In genomic region chr4:80002738-80003635, GRCm38 (mm10) we compare ENCODE assay signal across 9 mouse cellular contexts.
DNase-seq lines count a peak whose midpoint lies in the region; ATAC-seq lines count a peak whose summit lies in the region.
"Had no signal": no experiment of that assay in that cellular context is flagged by ENCODE, and none has a peak within 500 bp of the region (broad histone marks: within the 10 kb centered on the region; RNA-seq: fewer than 3 reads in every experiment).

No protein-coding gene starts in this region.

- DNase-seq in heart, adult 8-10 months (ENCODE audit: low spot score): no peak
- DNase-seq in gastrocnemius, adult 8-10 months (ENCODE audit: low spot score in 2 of 2): no peak
- DNase-seq in cerebellum, adult 9-11 months: no peak
- DNase-seq in thymus, postnatal 25 days: no peak
- DNase-seq: cerebellum, adult 9-10 months had no signal

- H3K27ac ChIP-seq in heart, embryonic 11.5 days (ENCODE audit: low read depth, low read length): no peak overlapping the region
- H3K27ac ChIP-seq in forebrain, embryonic 16.5 days (ENCODE audit: low read length): no peak overlapping the region
- no peak overlapping the region for H3K27ac ChIP-seq in liver, embryonic 15.5 days (replicated peaks)

- H3K36me3 ChIP-seq in heart, embryonic 11.5 days (ENCODE audit: control insufficient read depth, insufficient read depth, low read length): no peaks in the 10 kb centered on the region
- no peaks in the 10 kb centered on the region for H3K36me3 ChIP-seq in forebrain, embryonic 16.5 days (ENCODE audit: control insufficient read depth, insufficient read depth)
- H3K36me3 ChIP-seq in liver, embryonic 15.5 days (replicated peaks): no peaks in the 10 kb centered on the region

- peak; percentile 100 for ATAC-seq in heart, embryonic 11.5 days (replicated peaks; ENCODE audit: insufficient number of reproducible peaks, low FRiP score, low TSS enrichment)
- ATAC-seq in CD4-positive, CD25-positive, alpha-beta regulatory T cell, adult 4 months: peak; percentile 99
- ATAC-seq in forebrain, embryonic 16.5 days: peak; percentile 100
- peak; percentile 100 for ATAC-seq in liver, embryonic 15.5 days (ENCODE audit: insufficient read depth)

- H3K9ac ChIP-seq in heart, embryonic 11.5 days (ENCODE audit: low read depth, low read length): no peak overlapping the region
- H3K9ac ChIP-seq in forebrain, embryonic 16.5 days (replicated peaks; ENCODE audit: low read depth, low read length): no peak overlapping the region
- H3K9ac ChIP-seq in liver, embryonic 15.5 days: no peak overlapping the region

- 85% methylated on average over 14 of the region's 14 CpGs for WGBS in heart, embryonic 11.5 days (ENCODE audit: insufficient replicate concordance)
- 82% methylated on average over 14 of the region's 14 CpGs for WGBS in forebrain, embryonic 16.5 days
- 72% methylated on average over 14 of the region's 14 CpGs for WGBS in liver, embryonic 15.5 days (ENCODE audit: insufficient replicate concordance)

- H3K27me3 ChIP-seq in heart, embryonic 11.5 days (ENCODE audit: control insufficient read depth, insufficient read depth, low read length): no peaks in the 10 kb centered on the region
- H3K27me3 ChIP-seq in forebrain, embryonic 16.5 days (replicated peaks; ENCODE audit: control insufficient read depth, insufficient read depth, low read length): no peaks in the 10 kb centered on the region
- no peaks in the 10 kb centered on the region for H3K27me3 ChIP-seq in liver, embryonic 15.5 days

- no peak overlapping the region for H3K4me3 ChIP-seq in heart, embryonic 11.5 days (ENCODE audit: low read depth, low read length)
- no peak overlapping the region for H3K4me3 ChIP-seq in forebrain, embryonic 16.5 days (replicated peaks; ENCODE audit: low read length)
- no peak overlapping the region for H3K4me3 ChIP-seq in liver, embryonic 15.5 days (replicated peaks)

- no peak overlapping the region for H3K4me2 ChIP-seq in heart, embryonic 11.5 days
- H3K4me2 ChIP-seq in forebrain, embryonic 16.5 days (ENCODE audit: low read length): no peak overlapping the region
- H3K4me2 ChIP-seq in liver, embryonic 15.5 days: no peak overlapping the region

- H3K4me1 ChIP-seq in heart, embryonic 11.5 days (ENCODE audit: control insufficient read depth, insufficient read depth, low read length): no peaks in the 10 kb centered on the region
- no peaks in the 10 kb centered on the region for H3K4me1 ChIP-seq in forebrain, embryonic 16.5 days (replicated peaks; ENCODE audit: control insufficient read depth, insufficient read depth, low read length)
- no peaks in the 10 kb centered on the region for H3K4me1 ChIP-seq in liver, embryonic 15.5 days (replicated peaks)

- no peaks in the 10 kb centered on the region for H3K9me3 ChIP-seq in heart, embryonic 11.5 days (replicated peaks; ENCODE audit: control insufficient read depth, low read length)
- no peaks in the 10 kb centered on the region for H3K9me3 ChIP-seq in forebrain, embryonic 16.5 days (ENCODE audit: control insufficient read depth, low read length)
- no peaks in the 10 kb centered on the region for H3K9me3 ChIP-seq in liver, embryonic 15.5 days (replicated peaks)
